Mouse (Mus musculus) megakaryocyte, embryonic 14.5 days (primary cell): Measurements from ENCODE around the gene Nppc. TPM values are rescaled to one million over a fixed set of nuclear protein-coding genes. Genes with fewer than 3 reads are reported as not detected.

ENCODE experiments used
- H3K27me3 ChIP-seq: replicated peaks from 2 replicates; pipeline ENCODE3; 2012; ENCODE audit warnings: inconsistent platforms
- H3K36me3 ChIP-seq: replicated peaks from 2 replicates; pipeline ENCODE3; 2012; ENCODE audit warnings: low read length, inconsistent platforms, mixed read lengths
- H3K4me1 ChIP-seq: 2 replicates; pipeline ENCODE4 v1.6.1; 2012; ENCODE audit warnings: inconsistent platforms
- H3K4me3 ChIP-seq: replicated peaks from 2 replicates; pipeline ENCODE3; 2012; ENCODE audit warnings: moderate library complexity, mild to moderate bottlenecking, inconsistent platforms
- H3K9me3 ChIP-seq: 2 replicates; pipeline ENCODE4 v1.6.1; 2012; ENCODE audit warnings: inconsistent platforms
- FLI1 ChIP-seq: IDR thresholded peaks from 2 replicates; pipeline ENCODE4 v1.6.1; 2012; ENCODE audit warnings: low read length, inconsistent platforms, mixed read lengths
- GATA1 ChIP-seq: IDR thresholded peaks from 3 replicates; pipeline ENCODE4 v1.6.1; 2012; ENCODE audit warnings: mixed read lengths, low read length, inconsistent platforms, borderline replicate concordance
- polyA plus RNA-seq: library from polyadenylated mRNA; stranded (reverse); fragments of >175 nt; gene quantifications from 2 replicates; pipeline ENCODE4 v1.2.3, GENCODE M21; 2012; ENCODE audit warnings: low replicate concordance; ENCODE audit not compliant: insufficient read depth

The Nppc gene
- polyA plus RNA-seq, 1 experiment: 0.44 TPM

DNA sequence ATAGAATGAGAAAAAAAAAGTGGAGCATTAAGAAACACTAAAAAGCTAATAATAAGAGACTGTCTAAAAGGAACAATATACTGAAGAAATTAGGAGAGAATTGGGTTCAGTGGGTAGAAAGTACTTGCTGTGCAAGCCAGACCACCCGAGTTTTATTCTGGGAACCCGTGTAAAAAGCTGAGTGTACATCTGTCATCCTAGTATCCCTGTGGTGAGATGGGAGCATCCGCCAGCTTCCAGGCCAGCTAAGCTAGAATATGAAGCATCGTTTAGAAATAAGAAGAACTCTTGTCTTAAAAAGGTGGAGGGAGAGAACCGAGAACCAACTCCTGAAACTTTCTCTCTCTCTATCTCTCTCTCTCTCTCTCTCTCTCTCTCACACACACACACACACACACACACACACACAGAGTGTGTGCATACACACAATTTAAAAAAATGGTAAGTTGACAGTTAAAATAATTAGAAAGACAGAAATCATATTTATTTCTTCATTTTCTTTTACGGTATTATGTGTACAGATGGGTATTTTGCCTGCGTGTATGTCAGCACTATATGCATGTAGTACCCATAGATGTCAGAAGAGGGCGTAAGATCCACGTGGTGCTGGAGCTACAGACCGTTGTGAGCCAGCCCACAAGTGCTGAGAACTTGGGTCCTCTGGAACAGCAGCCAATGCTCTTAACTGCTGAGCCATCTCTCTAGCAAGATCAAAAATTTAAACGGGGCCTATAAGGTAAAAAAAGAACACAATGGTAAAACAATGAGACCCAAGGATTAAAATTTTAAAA is 29.2 kb upstream of the Nppc start:
- TF ChIP-seq GATA1: no peak
- no peak for TF ChIP-seq FLI1
- peaks cover 43% of the 10 kb centered on the region for H3K4me1 ChIP-seq
- no peak overlapping the region for H3K4me3 ChIP-seq
- peaks cover 2% of the 10 kb centered on the region for H3K27me3 ChIP-seq
- no peaks in the 10 kb centered on the region for H3K36me3 ChIP-seq
- no peaks in the 10 kb centered on the region for H3K9me3 ChIP-seq

DNA sequence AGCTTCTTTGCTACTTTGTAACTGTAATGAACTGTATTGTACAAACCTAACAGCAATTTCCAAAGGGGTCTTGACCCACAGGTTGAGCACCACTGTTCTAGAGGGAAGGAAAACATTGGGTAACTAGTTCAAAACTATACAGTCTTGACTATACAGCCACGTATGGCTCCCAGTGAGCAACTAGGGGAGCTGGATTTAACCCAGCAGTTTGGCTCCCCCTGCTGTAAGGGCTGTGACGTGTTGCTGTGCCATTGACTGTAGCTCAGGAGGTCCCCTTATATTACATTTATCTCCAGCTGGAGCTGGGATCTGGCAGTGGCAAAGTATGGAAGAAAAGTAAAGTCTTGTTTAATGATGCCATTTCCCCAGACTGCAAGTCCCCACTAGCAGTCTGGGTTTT is 28.4 kb upstream of the Nppc start:
- Histone ChIP-seq H3K4me3 (no peak overlapping the region), H3K36me3 (no peaks in the 10 kb centered on the region), H3K9me3 (no peaks in the 10 kb centered on the region), H3K4me1 (peaks cover 42% of the 10 kb centered on the region), H3K27me3 (peaks cover 2% of the 10 kb centered on the region)
- no peak for TF ChIP-seq GATA1
- no peak for TF ChIP-seq FLI1

DNA sequence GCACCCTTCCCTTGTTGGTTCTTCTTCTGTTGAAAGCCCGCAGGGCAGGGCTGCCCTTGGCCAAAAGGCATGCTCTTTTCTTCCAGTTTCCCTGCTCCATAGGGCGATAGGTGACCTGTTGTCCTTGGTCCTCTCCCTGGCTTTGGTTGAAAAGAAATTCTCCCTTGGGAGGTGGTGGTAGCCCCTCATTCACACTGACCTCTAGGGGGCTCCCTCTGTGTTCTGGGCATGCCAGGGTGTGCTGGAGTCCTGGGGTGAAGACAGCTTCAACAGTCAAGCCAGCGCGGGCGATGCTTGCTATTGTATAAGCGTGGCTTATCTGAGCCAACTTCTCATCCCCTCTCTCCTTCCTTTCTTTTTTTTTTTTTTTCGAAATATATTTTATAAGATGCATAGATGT is 26.6 kb upstream of the Nppc start:
- Histone ChIP-seq H3K27me3 (peaks cover 2% of the 10 kb centered on the region), H3K36me3 (no peaks in the 10 kb centered on the region), H3K4me3 (no peak overlapping the region), H3K9me3 (peaks cover 5% of the 10 kb centered on the region; the same call in 1 of the 2 replicates), H3K4me1 (peaks cover 29% of the 10 kb centered on the region)
- TF ChIP-seq FLI1 (no peak), GATA1 (no peak)

DNA sequence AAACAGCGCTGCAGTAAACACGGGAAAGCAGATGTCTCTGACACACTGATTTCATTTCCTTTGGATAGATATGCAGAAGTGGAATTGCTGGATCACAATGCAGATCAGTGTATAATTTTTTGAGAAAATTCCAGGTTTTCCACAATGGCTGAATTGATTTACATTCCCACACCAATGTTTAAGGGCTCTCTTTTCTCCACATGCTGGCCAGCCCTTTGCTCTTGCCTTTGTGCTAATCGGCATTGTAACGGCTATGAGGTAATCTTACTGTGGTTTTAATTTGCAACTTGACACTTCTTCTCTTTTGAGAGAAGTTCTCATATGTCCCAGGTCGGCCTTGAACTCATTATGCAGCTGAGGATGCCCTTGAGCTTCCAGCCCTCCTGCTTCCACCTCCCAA is 20.7 kb upstream of the Nppc start:
- Histone ChIP-seq H3K9me3 (peaks cover 5% of the 10 kb centered on the region; the same call in 1 of the 2 replicates), H3K36me3 (no peaks in the 10 kb centered on the region), H3K4me3 (no peak overlapping the region), H3K4me1 (peaks cover 7% of the 10 kb centered on the region), H3K27me3 (peaks cover 15% of the 10 kb centered on the region)
- TF ChIP-seq FLI1 (no peak), GATA1 (no peak)

DNA sequence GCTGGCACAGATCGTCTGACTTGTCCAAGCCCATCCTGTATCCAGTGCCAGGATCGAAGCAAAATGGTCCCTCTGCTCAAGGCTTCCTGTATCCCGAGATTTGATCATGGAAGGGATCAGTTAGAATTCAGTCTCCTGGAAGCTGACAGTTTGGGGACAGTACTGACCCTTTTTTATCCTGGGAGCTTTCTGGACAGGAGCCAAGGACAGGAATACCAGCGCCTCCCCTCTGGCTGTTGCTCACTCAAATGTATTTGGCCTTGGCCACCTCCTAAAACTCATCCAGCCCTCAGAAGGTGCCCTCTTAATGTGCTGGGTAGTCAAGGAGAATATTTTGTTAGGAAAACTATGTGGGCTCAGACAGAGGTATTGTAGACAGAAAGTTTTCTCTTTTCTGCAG is 16.9 kb upstream of the Nppc start:
- Histone ChIP-seq H3K4me1 (no peaks in the 10 kb centered on the region), H3K36me3 (no peaks in the 10 kb centered on the region), H3K27me3 (peaks cover 38% of the 10 kb centered on the region), H3K9me3 (no peaks in the 10 kb centered on the region), H3K4me3 (no peak overlapping the region)
- no peak for TF ChIP-seq GATA1
- TF ChIP-seq FLI1: no peak

DNA sequence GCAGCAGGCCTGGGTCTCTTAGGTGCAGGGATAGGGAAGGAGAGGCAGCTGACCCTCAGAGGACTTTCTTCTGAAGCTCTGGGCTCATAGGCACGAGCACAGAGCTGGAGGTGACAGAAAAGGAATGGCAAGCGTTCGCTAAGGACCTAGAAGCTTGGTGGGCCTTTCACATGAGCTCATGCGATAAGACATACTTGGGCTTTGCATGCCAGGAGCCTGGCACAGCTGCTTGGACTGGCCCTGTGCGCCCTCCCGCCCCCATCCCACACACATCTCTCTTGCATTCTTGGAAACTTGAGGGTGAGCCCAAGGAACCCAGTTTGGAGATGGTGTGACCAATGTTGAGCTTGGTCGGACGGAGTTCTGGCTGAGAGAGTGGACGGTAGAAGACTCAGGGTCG is 8.3 kb upstream of the Nppc start:
- no peaks in the 10 kb centered on the region for H3K36me3 ChIP-seq
- H3K4me1 ChIP-seq: no peaks in the 10 kb centered on the region
- peaks cover 78% of the 10 kb centered on the region for H3K27me3 ChIP-seq
- no peaks in the 10 kb centered on the region for H3K9me3 ChIP-seq
- TF ChIP-seq GATA1: no peak
- TF ChIP-seq FLI1: no peak
- H3K4me3 ChIP-seq: no peak overlapping the region

DNA sequence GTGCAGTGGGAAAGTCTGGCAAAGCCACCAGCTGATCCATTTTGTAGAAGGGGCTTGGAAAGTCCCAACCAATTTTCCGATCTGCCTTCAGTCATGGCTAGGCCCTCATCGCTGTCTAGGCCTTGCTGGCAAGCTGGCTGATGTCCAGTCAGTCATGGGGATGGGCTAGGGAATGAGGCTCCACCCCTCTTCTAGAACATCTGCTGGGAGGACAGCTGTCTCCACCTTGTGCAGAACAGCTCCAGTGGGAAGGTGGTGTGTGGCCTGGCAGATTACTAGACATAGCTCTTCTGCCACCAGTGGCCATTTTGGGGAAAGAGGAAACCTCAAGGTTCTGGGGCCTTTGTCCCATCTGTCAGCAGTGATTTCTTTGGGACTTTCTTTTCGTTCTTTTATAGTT is 7.3 kb upstream of the Nppc start:
- no peak overlapping the region for H3K4me3 ChIP-seq
- no peak for TF ChIP-seq GATA1
- TF ChIP-seq FLI1: no peak
- no peaks in the 10 kb centered on the region for H3K9me3 ChIP-seq
- H3K4me1 ChIP-seq: no peaks in the 10 kb centered on the region
- no peaks in the 10 kb centered on the region for H3K36me3 ChIP-seq
- H3K27me3 ChIP-seq: peaks cover 79% of the 10 kb centered on the region

DNA sequence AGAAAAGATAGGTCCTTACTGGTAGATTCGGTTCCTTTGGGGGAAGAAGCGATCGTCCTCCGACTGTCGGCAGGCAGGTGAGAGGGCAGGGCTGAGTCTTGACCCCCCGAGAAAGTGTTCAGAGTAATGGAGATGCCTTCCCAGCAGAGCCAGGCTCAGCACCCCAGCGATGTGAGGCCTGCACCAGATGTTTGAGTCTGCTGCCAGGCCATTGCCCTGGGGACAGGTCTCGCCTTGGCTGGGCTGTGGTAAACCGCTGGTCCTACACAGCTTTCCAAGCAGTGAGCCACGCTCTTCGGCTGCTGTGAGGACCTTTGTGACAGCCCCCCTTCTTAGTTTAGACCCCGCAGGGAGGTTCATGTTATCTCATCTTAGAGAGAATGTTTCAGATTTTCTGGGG is 4.8 kb upstream of the Nppc start:
- Histone ChIP-seq H3K36me3 (no peaks in the 10 kb centered on the region), H3K4me1 (peaks cover 9% of the 10 kb centered on the region), H3K27me3 (peaks cover 92% of the 10 kb centered on the region), H3K9me3 (no peaks in the 10 kb centered on the region), H3K4me3 (no peak overlapping the region)
- TF ChIP-seq FLI1: no peak

DNA sequence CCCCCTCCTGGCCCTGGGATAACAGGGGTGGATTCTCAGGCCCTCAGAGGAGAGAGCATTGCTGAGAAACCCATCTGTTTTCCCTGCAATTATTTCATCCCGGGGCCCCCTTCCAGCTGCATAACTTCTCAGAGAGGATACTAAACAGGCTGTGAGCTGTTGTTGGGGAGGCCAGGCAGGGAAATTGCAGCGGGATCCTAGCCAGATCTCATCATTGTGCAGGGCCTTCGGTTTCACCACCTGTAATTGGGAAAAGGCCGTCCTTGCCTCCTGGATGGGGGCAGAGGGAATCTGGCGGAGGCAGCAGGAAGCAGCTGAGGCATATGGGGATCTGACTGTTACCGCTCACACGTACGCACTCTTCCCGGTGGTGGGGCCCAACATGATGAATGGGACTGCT is 4.0 kb upstream of the Nppc start:
- TF ChIP-seq FLI1 (no peak), GATA1 (no peak)
- Histone ChIP-seq H3K9me3 (no peaks in the 10 kb centered on the region), H3K4me1 (peaks cover 16% of the 10 kb centered on the region), H3K36me3 (no peaks in the 10 kb centered on the region), H3K27me3 (peaks cover 92% of the 10 kb centered on the region), H3K4me3 (no peak overlapping the region)

DNA sequence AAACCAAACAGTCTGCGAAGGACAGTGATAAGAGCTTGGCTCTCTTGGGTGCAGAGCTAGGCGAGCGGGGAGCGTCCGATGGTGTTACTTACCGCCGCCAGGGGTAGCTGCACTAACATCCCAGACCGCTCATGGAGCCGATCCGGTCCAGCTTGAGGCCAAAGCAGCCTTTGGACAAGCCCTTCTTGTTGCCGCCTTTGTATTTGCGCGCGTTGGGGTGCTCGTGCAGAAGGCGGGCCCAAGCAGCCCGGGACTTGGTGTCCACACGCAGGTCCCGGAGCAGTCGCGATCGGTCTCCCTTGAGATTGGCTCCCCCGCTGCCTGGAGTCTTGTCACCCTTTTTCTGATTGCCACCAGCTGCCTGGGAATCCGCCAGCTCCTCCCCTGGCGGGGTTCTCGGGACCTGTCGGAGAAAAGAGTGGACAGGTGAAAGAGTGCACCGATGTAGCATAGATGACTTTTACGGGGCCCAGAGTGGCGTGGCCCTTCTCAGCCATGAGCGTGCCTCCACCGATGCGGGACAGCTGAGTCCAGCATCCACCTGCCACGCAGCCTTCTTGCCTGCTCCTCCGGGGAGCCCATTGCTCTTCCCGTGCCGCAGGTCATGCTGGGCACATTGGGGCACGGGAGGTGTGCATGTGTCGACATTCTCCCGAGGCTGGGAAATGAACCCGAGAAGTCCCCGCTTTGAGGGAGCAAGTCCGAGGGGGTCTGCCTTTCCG is 658 bp downstream of the Nppc start:
- TF ChIP-seq FLI1 (no peak), GATA1 (no peak)

More for the DNA sequence above, 658 bp downstream of the Nppc start:
- Histone ChIP-seq H3K36me3 (no peaks in the 10 kb centered on the region), H3K9me3 (no peaks in the 10 kb centered on the region), H3K4me1 (peaks cover 25% of the 10 kb centered on the region), H3K4me3 (peak overlapping the region; percentile 90), H3K27me3 (peaks cover 93% of the 10 kb centered on the region)
